Mouse (Mus musculus) heart, postnatal 0 days (tissue): Measurements from ENCODE around the gene Wdhd1. TPM values are rescaled to one million over a fixed set of nuclear protein-coding genes. Genes with fewer than 3 reads are reported as not detected.

ENCODE experiments used
- ATAC-seq: fragments of 200-750 bp; cut with Nextera tagmentation; 2 replicates; pipeline ENCODE4 v1.8.0; 2017; ENCODE audit warnings: low read depth, moderate number of reproducible peaks, moderate library complexity; ENCODE audit not compliant: insufficient read depth
- DNase-seq: peaks from one replicate; pipeline ENCODE4 v3.0.0-alpha.2; 2016; ENCODE audit warnings: low spot score
- H3K27ac ChIP-seq: fragments of 300-500 bp; sonication (generic); 2 replicates; pipeline ENCODE4 v1.5.1; 2014; ENCODE audit warnings: low read depth, mild to moderate bottlenecking
- H3K27me3 ChIP-seq: fragments of 300-500 bp; sonication (generic); 2 replicates; pipeline ENCODE4 v1.6.1; 2014; ENCODE audit warnings: low read length, mixed read lengths; ENCODE audit not compliant: control insufficient read depth, insufficient read depth
- H3K36me3 ChIP-seq: fragments of 300-500 bp; sonication (generic); replicated peaks from 2 replicates; pipeline ENCODE4 v1.6.1; 2014; ENCODE audit warnings: low read length, mixed read lengths; ENCODE audit not compliant: control insufficient read depth, insufficient read depth
- H3K4me1 ChIP-seq: fragments of 300-500 bp; sonication (generic); 2 replicates; pipeline ENCODE4 v1.6.1; 2014; ENCODE audit warnings: antibody characterized with exemption; ENCODE audit not compliant: control insufficient read depth, insufficient read depth
- H3K4me2 ChIP-seq: fragments of 300-500 bp; sonication (generic); 2 replicates; pipeline ENCODE4 v1.6.1; 2014; ENCODE audit warnings: low read depth, mild to moderate bottlenecking, low read length, moderate library complexity
- H3K4me3 ChIP-seq: fragments of 300-500 bp; sonication (generic); 2 replicates; pipeline ENCODE4 v1.5.1; 2014; ENCODE audit warnings: low read depth, low read length
- H3K9ac ChIP-seq: fragments of 300-500 bp; sonication (generic); replicated peaks from 2 replicates; pipeline ENCODE4 v1.6.1; 2014; ENCODE audit warnings: low read depth, low read length, mixed read lengths
- H3K9me3 ChIP-seq: fragments of 300-500 bp; sonication (generic); replicated peaks from 2 replicates; pipeline ENCODE4 v1.6.1; 2016; ENCODE audit warnings: low read length; ENCODE audit not compliant: control insufficient read depth
- CTCF ChIP-seq: IDR thresholded peaks from 2 replicates; pipeline ENCODE4 v1.5.1; 2016; ENCODE audit warnings: antibody characterized with exemption, control low read depth, low read depth
- EP300 ChIP-seq: IDR thresholded peaks from 2 replicates; pipeline ENCODE4 v1.6.1; 2016; ENCODE audit warnings: antibody characterized with exemption, low read depth
- WGBS: fragments of 180-500 bp; shearing (Covaris S2); extraction: QIAGEN DNeasy Blood & Tissue Kit; methylation state at CpG from one replicate; pipeline ENCODE4 v1.1.7; 2014; 5-methylcytosine and 5-hydroxymethylcytosine counted together
- polyA plus RNA-seq: library from polyadenylated mRNA; unstranded; fragments of >200 nt; fragmentation: Nextera tagmentation; extraction: Ambion mirVana; gene quantifications from 2 replicates; pipeline ENCODE4 v1.2.1, GENCODE M21; 2015
- total RNA-seq: library from RNA; depleted of rRNA; stranded (reverse); fragments of >200 nt; gene quantifications from 2 replicates; pipeline ENCODE4 v1.2.3, GENCODE M21; 2014; ENCODE audit warnings: low replicate concordance

Wdhd1 gene
- total and polyA plus RNA-seq, 2 experiments from 2014 or later, result 3.9 to 4.5 TPM

- Histone ChIP-seq H3K36me3 (no peaks in the 10 kb centered on the region), H3K27ac (no peak overlapping the region), H3K9me3 (no peaks in the 10 kb centered on the region), H3K27me3 (no peaks in the 10 kb centered on the region), H3K4me2 (no peak overlapping the region), H3K4me1 (no peaks in the 10 kb centered on the region), H3K9ac (no peak overlapping the region), H3K4me3 (no peak overlapping the region)
- WGBS, result 90% methylated on average over 9 of the region's 9 CpGs
- TF ChIP-seq CTCF (no peak), EP300 (no peak)
- ATAC-seq (no peak), DNase-seq (no peak)
These were observed 57.7 kb downstream of the Wdhd1 start for GRCm38 (mm10) chr14:47218766-47219606.

- Histone ChIP-seq H3K9ac (no peak overlapping the region), H3K4me3 (no peak overlapping the region), H3K4me2 (no peak overlapping the region), H3K4me1 (no peaks in the 10 kb centered on the region), H3K27ac (no peak overlapping the region), H3K27me3 (no peaks in the 10 kb centered on the region), H3K36me3 (no peaks in the 10 kb centered on the region), H3K9me3 (no peaks in the 10 kb centered on the region)
- ATAC-seq (no peak), DNase-seq (no peak)
- 60% methylated on average over 2 of the region's 2 CpGs for WGBS
- TF ChIP-seq EP300 (no peak), CTCF (no peak)
These were observed 60.1 kb downstream of the Wdhd1 start for GRCm38 (mm10) chr14:47216541-47216940.

GRCm38 (mm10) chr14:47214367-47214766, 62.3 kb downstream of the Wdhd1 start:
- Histone ChIP-seq H3K4me1 (no peaks in the 10 kb centered on the region), H3K27me3 (no peaks in the 10 kb centered on the region), H3K4me2 (no peak overlapping the region), H3K4me3 (no peak overlapping the region), H3K27ac (no peak overlapping the region), H3K9me3 (no peaks in the 10 kb centered on the region), H3K9ac (no peak overlapping the region), H3K36me3 (no peaks in the 10 kb centered on the region)
- no peak for DNase-seq
- WGBS, result 70% methylated on average over 5 of the region's 5 CpGs
- ATAC-seq, result no peak
- TF ChIP-seq CTCF, result no peak
- TF ChIP-seq EP300, result no peak

- no peak for DNase-seq
- no peaks in the 10 kb centered on the region for H3K9me3 ChIP-seq
- no peaks in the 10 kb centered on the region for H3K36me3 ChIP-seq
- H3K4me2 ChIP-seq, result no peak overlapping the region
- H3K4me3 ChIP-seq, result no peak overlapping the region
- WGBS, result 78% methylated on average over 4 of the region's 4 CpGs
- ATAC-seq, result no peak
- no peaks in the 10 kb centered on the region for H3K4me1 ChIP-seq
- H3K9ac ChIP-seq, result no peak overlapping the region
- H3K27ac ChIP-seq, result no peak overlapping the region
- no peak for TF ChIP-seq EP300
- H3K27me3 ChIP-seq, result no peaks in the 10 kb centered on the region
These were observed 63.4 kb downstream of the Wdhd1 start for GRCm38 (mm10) chr14:47213305-47213704.

DNA sequence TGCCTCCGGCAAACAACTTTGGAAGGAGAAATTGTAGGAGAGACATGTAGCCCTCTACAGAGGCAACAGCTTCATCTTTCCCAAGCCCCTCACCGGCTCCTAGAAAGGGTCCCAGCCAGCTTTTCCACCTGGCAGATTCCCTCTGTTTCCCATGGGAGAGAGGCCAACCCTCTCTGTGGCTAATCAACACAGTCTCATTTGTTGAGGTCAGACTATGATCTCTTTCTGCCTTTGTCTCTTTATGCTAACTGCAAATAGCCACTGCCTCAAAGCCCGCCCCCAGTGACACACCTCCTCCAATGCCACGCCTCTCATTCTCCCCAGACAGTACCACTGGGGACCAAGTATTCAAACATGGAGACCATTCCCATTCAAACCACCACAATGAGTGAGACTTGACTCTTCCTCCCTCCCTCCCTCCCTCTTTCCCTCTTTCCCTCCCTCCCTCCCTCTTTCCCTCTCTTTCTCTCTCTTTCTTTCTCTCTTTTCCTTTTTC, 66.9 kb downstream of the Wdhd1 start:
- H3K27ac ChIP-seq, result no peak overlapping the region
- H3K27me3 ChIP-seq, result no peaks in the 10 kb centered on the region
- no peak for DNase-seq
- no peak for ATAC-seq
- 86% methylated on average over 4 of the region's 4 CpGs for WGBS
- H3K9ac ChIP-seq, result no peak overlapping the region
- TF ChIP-seq EP300, result no peak
- TF ChIP-seq CTCF, result no peak
- H3K9me3 ChIP-seq, result no peaks in the 10 kb centered on the region
- no peaks in the 10 kb centered on the region for H3K4me1 ChIP-seq
- H3K36me3 ChIP-seq, result no peaks in the 10 kb centered on the region
- H3K4me2 ChIP-seq, result no peak overlapping the region
- no peak overlapping the region for H3K4me3 ChIP-seq
